Mouse (Mus musculus) bone marrow, adult 2 months (tissue): ENCODE measurements around the gene Hrc.

Experiments used
- CTCF ChIP-seq: fragments of 200-500 bp; IDR thresholded peaks from 2 replicates; pipeline ENCODE4 v1.5.1; 2011; ENCODE audit warnings: low read length, control low read depth; ENCODE audit not compliant: control insufficient read depth, insufficient read depth
- POLR2A ChIP-seq: fragments of 200-500 bp; IDR thresholded peaks from 2 replicates; pipeline ENCODE4 v1.6.1; 2011; ENCODE audit warnings: low read depth, mild to moderate bottlenecking, control low read depth, low read length, borderline replicate concordance; ENCODE audit not compliant: control insufficient read depth

- TF ChIP-seq CTCF, result no peak
- no peak for TF ChIP-seq POLR2A
Measured at GRCm38 (mm10) chr7:45334605-45335004, 485 bp upstream of the Hrc start.
